Mouse (Mus musculus): ENCODE results near the gene Trmo.

Gene Trmo

GRCm38 (mm10) chr4:46339584-46339983 is 49.7 kb downstream of the Trmo start:
- no peak for DNase-seq (ENCODE audit: low spot score in 2 of 2)

- DNase-seq (ENCODE audit: low spot score in 2 of 2): no peak
These were observed 50.2 kb downstream of the Trmo start for GRCm38 (mm10) chr4:46339026-46339425.

- no peak for DNase-seq (ENCODE audit: low spot score in 2 of 2)
These were observed 51.2 kb downstream of the Trmo start for GRCm38 (mm10) chr4:46337990-46338389.

GRCm38 (mm10) chr4:46335846-46336245 is 53.4 kb downstream of the Trmo start:
- no peak for DNase-seq (ENCODE audit: low spot score in 2 of 2)

GRCm38 (mm10) chr4:46328906-46329305 is 60.3 kb downstream of the Trmo start:
- no peak for DNase-seq (ENCODE audit: low spot score in 2 of 2)

All from left cerebral cortex, adult 9 months (tissue).